Mouse (Mus musculus) cerebellum, adult 8-10 months (tissue): ENCODE measurements around the gene Tmem208.
"Not testable (repeated sequence)": the region's sequence is repeated elsewhere in the genome, so short reads cannot be mapped to it uniquely, and the experiment has no call there.

Source experiments
- DNase-seq: peaks from one replicate; pipeline ENCODE4 v3.0.0; 2022

Gene Tmem208

DNA sequence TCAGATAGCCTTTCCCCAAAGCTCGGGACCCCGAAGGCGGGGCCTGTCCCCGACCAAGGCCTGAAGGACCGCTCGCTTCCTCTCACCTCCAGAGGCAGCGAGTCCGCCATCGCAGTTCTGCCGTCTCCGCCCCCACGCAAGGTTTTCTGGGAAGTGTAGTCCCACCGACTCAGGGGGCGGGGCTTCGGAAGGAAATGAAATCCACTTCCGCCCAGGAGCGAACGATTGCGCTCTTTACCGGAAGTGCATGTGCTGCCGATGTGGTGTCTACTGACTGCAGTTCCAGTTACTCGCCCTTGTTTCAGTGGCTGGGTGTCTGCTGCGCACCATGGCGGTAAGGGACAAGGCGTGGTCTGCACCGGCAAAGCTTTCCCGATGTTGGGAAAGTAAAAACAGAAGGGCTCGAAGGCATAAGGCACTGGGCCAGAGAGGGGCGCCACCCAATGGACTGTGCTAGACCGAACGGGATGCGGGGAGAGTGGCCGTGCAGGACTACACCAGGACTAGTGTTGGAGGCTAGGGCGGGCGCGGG lies at the start of gene Tmem208, which contains the start of gene Lrrc29:
TSS of gene Tmem208 (plus strand) at position 214 of the 532 bp plus-strand sequence.
TSS of gene Lrrc29 (minus strand) at position 138 of the 532 bp plus-strand sequence.
- DNase-seq, result peak; percentile 96

DNA sequence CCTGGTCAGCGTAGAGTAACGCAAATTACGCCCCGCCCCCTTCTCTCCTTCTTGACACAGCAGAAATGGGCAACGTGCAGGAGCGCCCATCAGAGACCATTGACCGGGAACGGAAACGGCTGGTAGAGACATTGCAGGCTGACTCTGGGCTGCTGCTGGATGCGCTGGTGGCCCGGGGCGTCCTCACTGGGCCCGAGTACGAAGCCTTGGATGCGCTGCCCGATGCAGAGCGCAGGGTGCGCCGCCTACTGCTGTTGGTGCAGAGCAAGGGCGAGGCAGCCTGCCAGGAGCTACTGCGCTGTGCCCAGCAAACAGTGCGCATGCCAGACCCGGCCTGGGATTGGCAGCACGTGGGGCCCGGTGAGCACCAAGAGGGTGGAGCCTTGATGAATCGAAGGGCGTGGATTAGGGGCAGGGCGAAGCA lies 47.2 kb upstream of the Tmem208 start:
- DNase-seq, result peak; percentile 92

DNA sequence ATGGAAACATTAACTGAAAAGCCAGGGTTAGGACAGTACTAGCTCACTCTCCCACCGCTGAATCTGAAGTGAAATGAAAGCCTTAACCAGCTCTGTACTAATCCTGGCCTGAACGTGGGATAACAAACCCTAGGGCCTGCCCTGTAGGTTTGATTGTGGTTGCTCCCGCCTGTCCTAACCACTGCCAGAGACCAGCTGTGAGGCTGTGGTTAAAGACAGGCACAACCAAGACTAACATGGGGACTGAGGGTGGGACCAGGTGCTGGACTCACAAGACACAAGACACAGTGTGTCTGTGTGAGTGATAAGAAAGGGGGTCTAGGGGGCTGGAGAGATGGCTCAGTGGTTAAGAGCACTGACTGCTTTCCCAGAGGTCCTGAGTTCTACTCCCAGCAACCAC lies 45.6 kb upstream of the Tmem208 start:
- DNase-seq, result no peak

DNA sequence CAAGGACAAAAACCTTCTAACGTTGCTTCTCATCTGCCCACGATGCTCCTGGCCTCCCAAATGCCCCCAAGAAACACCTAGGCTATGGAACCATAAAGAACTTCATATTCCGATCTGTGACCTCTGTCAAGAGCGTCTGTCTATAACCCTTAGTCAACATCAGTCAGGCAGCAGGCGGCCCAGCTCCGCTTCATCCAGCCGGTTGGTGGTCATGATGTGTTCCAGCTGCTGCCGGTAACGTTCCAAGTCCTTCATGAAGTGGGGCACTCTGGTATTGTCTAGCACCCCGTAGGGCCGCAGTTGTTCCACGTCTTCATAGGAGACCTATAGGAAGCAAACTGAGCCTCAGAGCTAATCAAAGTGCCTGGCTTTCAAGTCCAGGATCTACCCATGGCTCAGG lies 44.3 kb upstream of the Tmem208 start:
- no peak for DNase-seq

DNA sequence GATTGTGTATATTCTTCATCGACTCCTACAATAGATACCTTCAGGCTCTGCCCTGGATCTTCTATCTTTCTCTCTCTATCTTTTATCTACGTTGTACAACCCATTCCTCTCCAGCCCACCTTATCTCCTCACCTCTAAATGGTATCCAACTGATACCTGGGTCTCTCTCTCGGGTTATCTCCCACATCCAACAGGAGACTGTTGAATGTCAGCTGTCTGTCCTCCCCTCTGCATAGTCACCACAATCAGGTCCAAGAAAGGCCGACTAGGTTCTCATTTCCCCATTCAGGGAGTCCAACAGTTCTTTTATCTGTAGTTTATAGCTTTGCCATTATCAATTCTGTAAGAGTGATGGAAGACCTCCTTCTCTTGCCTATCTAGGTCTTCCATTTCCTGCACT lies 43.9 kb upstream of the Tmem208 start:
- no peak for DNase-seq

DNA sequence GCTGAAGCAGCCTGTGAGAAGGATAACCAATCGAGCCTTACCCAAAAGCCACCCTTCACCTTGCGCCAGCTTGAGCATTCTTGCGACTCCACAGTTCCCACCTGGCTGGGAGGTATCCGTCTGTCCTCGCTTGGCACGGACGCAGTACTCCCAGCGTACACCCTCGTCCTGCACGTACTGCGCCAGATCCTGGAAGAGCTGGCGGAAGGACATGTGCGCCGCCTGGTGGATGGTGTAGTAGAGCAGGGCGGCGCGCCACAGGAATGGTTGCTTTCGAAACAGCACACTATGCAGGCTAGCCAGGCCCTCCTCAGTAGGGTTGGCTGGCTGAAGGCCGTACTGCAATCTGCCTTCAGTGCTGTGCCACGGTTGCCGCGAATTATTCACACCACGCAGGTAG lies 43.1 kb upstream of the Tmem208 start:
- DNase-seq, result peak; percentile 50

DNA sequence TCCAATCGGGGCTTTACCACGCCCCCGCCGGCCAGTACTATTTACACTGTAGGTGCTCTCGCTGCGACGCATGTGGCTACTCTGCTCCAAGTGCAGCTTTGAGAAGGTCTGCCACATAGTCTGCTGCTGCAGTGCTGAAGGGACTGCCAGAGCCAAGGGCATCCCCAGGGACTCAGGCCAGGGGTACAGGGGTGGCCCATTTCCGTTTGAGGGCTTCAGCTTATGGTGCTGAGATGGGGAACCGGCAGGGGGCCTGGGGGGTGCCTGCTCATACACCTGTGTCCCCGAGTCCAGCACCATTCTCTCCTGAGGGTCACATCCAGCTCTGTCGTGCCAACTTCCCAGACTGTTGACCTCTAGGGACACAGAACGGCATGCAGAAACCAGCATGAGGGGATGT lies 40.6 kb upstream of the Tmem208 start:
- no peak for DNase-seq

DNA sequence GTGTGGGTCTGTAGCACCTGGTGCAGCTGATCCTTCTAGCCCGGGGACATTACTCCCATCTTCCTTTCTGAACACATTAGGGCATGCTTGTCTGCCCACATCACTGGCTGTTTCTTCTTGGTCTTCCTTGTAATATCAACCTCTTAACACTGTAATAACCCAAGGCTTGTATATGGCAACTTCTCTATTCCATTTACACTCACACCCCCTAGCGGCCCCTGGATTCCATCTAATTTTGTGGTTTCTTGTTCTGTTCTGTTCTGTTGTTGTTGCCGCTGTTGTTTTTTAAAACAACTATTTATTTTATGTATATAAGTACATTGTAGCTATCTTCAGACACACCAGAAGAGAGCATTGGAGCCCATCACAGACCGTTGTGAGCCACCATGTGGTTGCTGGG lies 39.2 kb upstream of the Tmem208 start:
- no peak for DNase-seq

DNA sequence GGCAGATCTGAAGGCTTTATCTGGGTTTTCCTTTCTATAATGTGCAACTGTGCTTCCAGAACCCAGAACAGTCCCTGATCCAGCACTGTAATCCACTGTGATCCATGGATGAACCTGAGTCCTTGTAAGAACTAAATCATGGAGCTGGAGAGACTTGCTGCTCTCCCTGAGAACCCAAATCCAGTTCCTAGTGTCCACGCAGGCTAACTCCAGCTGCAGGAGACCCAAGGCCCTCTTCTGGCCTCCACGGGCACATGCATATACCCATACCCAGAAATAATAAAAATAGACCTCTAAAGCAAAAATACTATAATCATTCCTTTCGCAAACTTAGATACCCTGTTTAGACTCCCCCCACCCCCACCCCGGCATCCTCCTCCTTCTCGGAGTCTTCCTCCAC lies 37.9 kb upstream of the Tmem208 start:
- no peak for DNase-seq

DNA sequence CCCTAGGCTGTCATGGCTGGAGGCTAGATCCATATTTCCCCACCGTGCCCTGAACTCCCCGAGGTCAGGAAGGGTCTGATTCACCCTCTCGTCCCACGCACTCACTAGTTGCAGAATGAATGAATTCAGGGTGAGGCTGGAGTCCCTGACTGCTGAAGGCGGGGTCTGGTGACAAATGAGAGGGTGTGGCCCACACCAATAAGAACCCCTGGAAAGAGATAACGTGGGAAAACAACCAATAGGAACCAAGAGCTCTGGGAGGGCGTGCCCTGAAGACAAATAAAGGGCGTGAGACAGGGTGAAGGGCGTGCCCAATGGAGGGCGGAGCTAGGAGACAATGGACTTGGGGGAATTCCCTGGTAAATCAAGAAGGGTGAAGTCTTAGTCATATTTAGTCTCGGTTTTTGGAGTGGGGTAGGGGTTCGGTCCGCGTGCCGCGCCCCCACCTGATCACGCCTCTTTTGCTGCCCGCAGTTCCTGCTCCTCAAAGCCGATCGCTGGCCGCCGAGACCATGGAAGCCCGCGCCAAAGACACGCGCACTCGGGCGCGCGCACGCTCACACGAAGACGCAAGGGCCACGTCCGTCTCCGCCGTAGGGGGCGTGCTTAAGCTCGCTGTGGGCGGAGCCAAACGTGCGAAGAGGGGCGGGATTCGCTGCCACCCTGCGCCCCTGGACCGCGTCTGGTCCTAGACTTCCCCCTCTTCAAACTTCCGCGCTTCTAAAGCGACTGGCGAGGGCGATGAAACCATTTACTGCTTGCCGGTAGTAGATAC lies 37.0 kb upstream of the Tmem208 start:
- peak; percentile 98 for DNase-seq

DNA sequence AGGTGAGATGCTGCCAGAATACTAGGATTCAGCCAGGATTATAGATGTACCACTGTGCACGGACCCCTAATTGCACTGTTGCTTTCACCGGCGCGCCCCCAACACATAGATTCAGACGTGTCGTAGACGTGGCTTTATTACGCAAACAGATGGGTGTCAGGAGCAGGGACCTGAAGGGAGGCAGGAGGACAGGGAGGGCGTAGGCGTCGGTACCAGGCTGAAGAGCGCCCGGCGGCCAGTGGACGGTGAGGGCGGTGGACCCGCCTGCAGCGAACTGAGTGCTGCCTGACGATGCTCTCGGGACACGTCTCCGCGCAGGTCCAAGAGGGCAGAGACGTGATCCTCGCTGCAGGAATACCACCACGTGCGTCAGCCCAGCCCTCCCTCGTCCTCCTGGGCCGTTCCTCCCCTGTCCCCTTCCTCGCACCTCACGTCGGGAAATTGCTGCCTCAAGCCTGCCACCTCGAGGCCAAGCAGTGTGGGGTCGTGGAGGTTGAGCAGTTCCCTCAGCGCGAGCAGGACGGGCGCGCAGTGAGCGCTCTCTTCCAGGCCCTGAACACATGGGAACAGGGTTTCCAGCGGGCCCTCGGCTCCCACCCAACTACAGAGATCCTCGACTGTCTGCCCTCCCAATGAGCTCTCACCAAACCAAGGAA lies 36.2 kb upstream of the Tmem208 start, which contains the start of gene 4931428F04Rik:
TSS of gene 4931428F04Rik (minus strand) at position 60 of the 656 bp plus-strand sequence.
- peak; percentile 75 for DNase-seq

DNA sequence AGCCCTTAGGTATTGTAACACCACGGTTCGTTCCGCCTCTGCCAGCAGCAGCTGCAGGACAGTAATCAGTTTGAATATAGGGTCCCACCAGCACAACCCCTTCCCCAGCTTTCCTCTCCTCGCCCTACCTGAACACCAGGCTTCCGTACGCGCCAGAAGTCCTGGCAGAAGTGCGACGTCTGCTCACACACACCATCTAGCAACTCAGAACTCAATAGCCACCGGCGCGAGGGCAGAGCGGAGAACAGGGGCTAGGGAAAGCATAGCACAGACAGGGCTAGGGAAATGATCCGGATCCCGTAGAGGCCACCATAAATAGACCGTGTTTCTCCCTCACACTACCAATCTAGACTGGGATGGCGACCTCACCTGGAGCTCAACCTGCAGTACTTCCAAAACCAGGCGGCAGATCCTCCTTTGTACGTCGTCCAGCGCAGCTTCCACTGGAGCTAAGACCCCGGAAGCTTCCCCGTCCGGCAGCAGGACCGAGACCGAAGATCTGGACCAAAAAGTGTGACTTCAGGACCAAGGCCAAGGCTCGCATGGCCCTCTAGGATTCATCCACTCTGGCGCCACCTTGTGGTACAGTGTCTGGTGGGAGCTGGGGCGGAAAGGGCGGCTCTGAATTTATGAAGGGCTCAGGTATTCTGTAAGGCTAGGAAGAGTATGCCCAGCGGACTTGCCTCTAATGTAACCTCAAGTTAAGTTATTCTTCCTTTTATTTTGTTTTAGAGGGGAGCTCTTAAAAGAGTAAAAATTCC lies 35.4 kb upstream of the Tmem208 start:
- peak; percentile 90 for DNase-seq

DNA sequence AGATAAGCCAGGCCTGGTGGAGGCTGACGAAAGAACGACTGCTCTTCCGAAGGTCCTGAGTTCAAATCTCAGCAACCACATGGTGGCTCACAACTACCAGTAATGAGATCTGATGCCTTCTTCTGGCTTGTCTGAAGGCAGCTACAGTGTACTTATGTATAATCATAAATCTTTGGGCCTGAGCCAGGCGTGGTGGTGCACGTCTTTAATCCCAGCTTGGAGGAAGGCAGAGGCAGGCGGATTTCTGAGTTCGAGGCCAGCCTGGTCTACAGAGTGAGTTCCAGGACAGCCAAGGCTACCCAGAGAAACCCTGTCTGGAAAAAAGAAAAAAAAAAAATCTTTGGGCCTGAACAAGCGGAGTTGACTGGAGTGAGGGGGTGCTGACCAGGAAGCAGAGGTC lies 34.8 kb upstream of the Tmem208 start:
- not testable (repeated sequence) for DNase-seq

DNA sequence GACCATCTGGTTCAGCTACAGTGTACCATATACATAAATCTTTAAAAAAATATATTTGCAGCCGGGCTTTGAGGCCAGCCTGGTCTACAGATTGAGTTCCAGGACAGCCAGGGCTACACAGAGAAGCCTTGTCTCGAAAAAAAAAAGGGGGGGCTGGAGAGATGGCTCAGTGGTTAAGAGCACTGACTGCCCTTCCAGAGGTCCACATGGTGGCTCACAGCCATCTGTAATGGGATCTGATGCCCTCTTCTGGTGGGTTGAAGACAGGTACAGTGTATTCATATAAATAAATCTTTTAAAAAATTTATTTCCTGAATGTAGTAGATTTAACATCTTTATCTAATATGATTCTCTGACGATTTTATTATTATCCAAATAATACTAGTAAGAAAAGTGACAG lies 34.4 kb upstream of the Tmem208 start:
- not testable (repeated sequence) for DNase-seq

DNA sequence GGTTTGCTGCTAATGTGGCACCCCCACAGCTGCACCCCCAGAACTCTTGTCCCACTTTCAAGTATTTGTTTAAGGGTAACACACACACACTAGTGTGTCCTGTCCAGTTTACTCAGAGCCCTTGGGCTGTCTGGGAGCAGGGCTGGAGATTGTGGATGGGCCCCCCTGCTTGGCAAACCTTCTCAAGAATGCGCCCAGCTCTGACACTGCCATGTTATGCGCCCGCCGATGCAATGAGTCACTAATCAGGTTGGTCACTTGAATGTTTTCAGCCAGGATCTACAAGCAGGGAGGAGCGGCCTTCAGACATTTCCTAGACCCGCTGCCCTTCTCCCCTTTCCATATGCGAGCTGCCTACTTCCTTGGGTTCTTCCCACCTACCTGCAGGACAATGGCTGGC lies 33.7 kb upstream of the Tmem208 start:
- no peak for DNase-seq

DNA sequence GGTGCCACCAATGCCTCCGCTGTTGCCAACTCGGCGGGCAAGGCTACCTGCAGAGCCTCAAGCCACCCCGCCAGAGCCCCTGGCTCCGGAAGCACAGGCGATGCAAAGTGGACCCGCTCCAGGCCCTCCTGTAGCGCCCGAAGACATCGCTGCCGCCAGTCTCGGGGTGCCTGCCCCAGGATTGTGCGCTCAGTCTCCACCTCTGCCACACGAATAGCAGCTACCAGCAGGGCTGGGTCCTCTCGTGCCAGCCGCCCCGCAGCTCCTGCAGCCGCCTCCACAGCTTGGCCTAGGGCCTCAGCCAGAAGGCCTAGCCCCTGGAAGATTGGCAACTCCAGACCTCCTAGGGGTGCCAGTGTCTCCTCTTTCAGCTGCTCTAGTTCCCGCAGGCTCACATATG lies 32.7 kb upstream of the Tmem208 start:
- peak; percentile 79 for DNase-seq

DNA sequence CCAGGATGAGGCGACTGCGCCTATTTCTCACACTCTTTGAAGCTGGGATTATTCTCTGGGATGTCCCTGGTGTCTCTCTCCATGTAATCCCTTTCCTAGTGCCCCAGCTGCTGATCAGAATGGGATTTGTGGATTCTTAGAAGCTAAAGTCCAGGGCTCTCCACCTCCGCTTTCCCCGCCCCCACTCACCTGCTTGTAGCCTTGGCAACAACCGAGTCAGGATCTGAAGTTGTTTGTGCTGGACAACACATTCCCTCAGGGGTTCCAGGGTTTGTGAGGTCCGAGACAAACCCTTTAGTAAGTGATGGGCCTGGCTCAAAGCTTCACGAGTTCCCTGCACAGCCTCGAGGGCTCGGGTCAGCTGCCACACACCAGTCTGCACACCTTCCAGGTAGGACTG lies 31.4 kb upstream of the Tmem208 start:
- DNase-seq, result no peak

DNA sequence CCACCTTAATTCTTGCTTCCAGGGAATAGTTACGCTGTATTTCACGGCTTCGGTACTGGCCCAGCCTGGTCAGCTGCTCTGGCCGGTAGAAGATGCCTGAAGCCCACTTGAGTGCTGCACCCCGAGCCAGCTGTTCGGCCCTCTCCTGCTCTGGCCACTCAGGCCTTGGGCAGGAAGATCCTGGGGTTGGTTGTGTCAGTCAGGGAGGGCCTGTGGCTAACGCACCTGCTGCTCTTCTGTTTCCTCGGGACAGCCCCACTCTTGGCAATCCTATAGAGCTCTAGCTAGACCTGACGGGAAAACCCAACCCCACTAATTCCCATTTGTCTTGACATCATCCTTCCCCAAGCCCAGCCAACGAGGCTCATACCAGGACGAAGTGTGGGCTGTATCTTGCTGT lies 30.9 kb upstream of the Tmem208 start:
- DNase-seq, result no peak

DNA sequence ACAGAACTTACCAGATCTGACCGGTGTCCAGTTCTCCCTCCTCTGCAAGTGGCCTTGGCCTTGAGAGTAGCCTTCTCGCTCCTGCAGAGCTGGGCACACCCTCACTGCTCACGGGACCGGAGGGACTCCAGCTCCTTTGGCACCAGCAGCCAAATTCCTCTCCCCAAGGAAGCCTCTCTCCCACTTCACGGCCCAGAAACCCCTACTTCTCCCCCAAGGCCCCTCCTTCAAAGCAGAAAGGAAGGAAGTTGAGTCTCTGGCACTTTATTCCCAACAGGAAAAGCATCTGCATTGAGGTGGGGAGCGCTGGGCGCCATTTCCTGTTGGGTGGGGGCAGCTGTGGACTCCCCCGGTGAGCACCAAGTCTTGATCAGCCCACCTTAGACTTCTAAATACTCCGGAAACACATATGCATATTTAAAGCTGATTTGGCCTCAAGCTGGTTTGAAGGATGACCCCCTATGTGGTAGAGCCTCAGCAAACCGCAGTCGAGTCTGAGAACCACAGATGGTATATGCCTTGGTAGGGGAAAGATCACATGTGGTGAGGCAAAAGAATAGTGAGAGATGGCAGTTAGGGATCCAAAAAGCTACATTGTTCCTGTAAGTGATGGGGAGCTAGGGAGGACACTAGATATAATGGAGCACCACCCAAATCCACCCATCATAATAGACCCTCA lies 30.1 kb upstream of the Tmem208 start, which contains the start of gene Exoc3l:
TSS of gene Exoc3l (minus strand) at position 207 of the 679 bp plus-strand sequence.
- DNase-seq, result no peak

DNA sequence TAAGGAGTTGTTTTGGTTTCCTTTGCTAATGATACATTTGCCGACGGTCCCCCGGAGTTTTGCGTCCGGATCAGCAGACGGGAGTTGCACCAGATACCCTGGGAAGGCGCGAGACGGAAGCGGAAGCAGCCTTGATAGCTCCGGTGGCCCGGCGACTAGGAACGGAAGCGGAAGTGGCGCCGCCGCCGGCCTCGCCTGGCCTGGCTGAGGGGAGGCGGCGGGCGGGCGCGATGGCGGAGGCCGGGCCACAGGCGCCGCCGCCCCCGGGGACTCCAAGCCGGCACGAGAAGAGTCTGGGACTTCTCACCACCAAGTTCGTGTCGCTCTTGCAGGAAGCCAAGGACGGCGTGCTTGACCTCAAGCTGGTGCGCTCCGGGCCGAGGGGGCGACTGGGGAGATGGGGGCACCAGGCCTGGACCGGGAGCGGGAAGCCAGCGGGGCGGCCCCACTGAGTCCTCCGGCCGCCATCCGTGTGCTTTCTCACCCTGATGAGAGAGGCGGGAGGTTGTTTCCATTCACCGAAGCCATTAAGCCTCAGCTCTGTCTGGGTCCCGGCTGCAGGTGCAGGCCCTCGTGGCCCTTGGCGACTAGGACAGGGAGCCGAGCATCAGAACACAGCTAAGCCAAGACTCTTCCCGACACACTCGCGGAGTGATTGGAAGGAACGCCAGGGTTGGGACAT lies 28.5 kb upstream of the Tmem208 start, which contains the start of gene E2f4:
TSS of gene E2f4 (plus strand) at position 153 of the 682 bp plus-strand sequence.
- peak; percentile 88 for DNase-seq

DNA sequence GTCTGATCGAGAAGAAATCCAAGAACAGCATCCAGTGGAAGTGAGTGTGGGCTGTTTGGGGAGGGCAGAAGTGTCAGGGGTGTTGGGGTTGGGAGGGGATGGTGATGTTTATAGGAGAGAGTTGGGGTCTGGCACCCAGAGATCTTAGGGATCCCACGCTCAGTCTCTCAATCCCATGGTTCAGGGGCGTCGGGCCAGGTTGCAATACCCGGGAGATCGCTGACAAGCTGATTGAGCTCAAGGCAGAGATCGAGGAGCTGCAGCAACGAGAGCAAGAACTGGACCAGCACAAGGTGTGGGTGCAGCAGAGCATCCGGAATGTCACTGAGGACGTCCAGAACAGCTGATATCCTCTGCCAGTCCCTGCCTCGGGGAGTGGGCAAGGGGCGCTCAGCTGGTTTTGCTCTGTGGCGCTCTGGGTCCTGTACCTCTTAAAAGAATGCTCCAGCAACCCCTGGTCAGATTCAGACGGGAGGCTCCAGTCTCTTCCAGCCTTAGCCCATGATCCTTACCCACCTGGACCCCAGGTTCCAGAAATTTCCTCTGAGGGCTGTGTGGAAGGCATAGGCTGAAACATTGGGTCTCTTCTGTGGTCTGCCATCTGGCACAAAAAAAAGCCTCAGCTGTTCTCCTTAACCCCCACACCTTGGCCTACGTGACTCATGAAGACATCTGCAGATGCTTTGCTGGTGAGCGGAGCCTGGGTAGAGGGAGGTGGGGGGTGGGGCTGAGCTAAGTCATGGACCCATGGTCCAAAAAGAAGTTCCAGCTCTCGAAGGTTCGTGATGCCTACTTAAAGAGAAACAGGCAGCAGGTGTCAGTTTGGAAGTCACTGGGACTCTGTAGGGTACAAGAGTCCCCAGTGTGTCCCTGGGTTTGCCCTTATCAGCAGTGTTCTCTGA lies 27.6 kb upstream of the Tmem208 start:
- DNase-seq, result no peak
